Mouse (Mus musculus) embryonic facial prominence, embryonic 12.5 days (tissue): ENCODE data around the gene Cd3d. TPM values are rescaled to one million over a fixed set of nuclear protein-coding genes. Genes with fewer than 3 reads are reported as not detected.

Source experiments
- ATAC-seq: fragments of 200-750 bp; cut with Nextera tagmentation; 2 replicates; pipeline ENCODE4 v1.8.0; 2017; ENCODE audit not compliant: insufficient number of reproducible peaks, insufficient read depth, low FRiP score, low TSS enrichment
- H3K27ac ChIP-seq: fragments of 300-500 bp; sonication (generic); 2 replicates; pipeline ENCODE4 v1.5.1; 2016; ENCODE audit warnings: mild to moderate bottlenecking
- H3K27me3 ChIP-seq: fragments of 300-500 bp; sonication (generic); 2 replicates; pipeline ENCODE4 v1.6.1; 2016; ENCODE audit warnings: mild to moderate bottlenecking, moderate library complexity
- H3K36me3 ChIP-seq: fragments of 300-500 bp; sonication (generic); 2 replicates; pipeline ENCODE4 v1.6.1; 2016; ENCODE audit warnings: mild to moderate bottlenecking
- H3K4me1 ChIP-seq: fragments of 300-500 bp; sonication (generic); 2 replicates; pipeline ENCODE4 v1.6.1; 2016
- H3K4me2 ChIP-seq: fragments of 300-500 bp; sonication (generic); replicated peaks from 2 replicates; pipeline ENCODE4 v1.6.1; 2016; ENCODE audit warnings: mild to moderate bottlenecking, moderate library complexity
- H3K4me3 ChIP-seq: fragments of 300-500 bp; sonication (generic); 2 replicates; pipeline ENCODE4 v1.5.1; 2016; ENCODE audit warnings: mild to moderate bottlenecking
- H3K9ac ChIP-seq: fragments of 300-500 bp; sonication (generic); 2 replicates; pipeline ENCODE4 v1.6.1; 2016; ENCODE audit warnings: mild to moderate bottlenecking, moderate library complexity
- H3K9me3 ChIP-seq: fragments of 300-500 bp; sonication (generic); 2 replicates; pipeline ENCODE4 v1.6.1; 2016; ENCODE audit warnings: mild to moderate bottlenecking, moderate library complexity
- WGBS: fragments of 180-500 bp; shearing (Covaris S2); methylation state at CpG from one replicate; pipeline ENCODE4 v1.1.7; 2016; 5-methylcytosine and 5-hydroxymethylcytosine counted together
- polyA plus RNA-seq: library from polyadenylated mRNA; unstranded; fragments of >200 nt; fragmentation: Nextera tagmentation; extraction: Ambion mirVana; gene quantifications from 2 replicates; pipeline ENCODE4 v1.2.1, GENCODE M21; 2016

Cd3d gene
- polyA plus RNA-seq, 1 experiment from 2014 or later, result not detected

DNA sequence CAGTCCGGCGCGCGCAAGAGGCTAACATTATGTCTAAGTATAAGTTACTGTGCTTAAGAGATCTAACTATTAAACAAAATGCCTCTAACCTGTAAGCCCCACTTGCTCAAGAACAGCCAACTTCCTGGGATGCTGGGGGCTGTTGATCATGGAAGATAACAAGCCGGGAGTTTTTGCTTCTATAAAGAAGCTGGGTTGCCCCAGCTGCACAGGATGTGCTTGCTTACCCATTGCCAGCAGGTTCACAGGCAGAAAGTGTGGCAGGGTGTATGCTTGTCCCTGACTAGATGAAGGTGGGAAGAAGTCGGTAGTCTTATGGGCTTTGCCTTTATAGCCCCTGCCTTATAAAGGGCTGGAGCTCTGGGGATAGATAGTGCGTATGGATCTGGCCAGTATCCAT lies 15.0 kb downstream of the Cd3d start:
- WGBS, result 93% methylated on average over 7 of the region's 7 CpGs
- H3K27ac ChIP-seq, result no peak overlapping the region
- no peaks in the 10 kb centered on the region for H3K4me1 ChIP-seq
- H3K9me3 ChIP-seq, result no peaks in the 10 kb centered on the region
- ATAC-seq, result no peak
- no peak overlapping the region for H3K9ac ChIP-seq
- H3K27me3 ChIP-seq, result no peaks in the 10 kb centered on the region
- no peak overlapping the region for H3K4me2 ChIP-seq
- no peaks in the 10 kb centered on the region for H3K36me3 ChIP-seq
- no peak overlapping the region for H3K4me3 ChIP-seq

DNA sequence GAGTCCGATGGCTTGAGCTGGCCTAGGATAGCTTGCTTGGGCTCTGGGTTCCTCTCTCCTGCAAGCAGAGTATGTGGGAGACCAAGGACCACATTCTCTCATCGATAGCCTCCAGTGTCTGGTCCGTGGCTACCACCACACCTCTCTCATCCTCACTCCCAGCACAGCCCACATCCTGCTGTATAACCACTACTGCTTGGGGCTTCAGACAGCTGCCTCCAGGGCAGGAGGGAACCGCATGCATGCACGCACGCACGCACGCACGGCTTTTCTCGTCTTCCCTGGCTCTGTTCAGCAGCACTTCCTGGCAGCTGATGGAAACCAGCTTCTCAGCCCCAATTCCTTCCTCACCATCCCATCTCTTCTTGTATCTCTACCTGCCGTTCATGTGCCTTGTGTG lies 16.6 kb downstream of the Cd3d start:
- H3K9ac ChIP-seq, result no peak overlapping the region
- 68% methylated on average over 11 of the region's 11 CpGs for WGBS
- H3K4me1 ChIP-seq, result no peaks in the 10 kb centered on the region
- no peak for ATAC-seq
- H3K4me3 ChIP-seq, result no peak overlapping the region
- H3K4me2 ChIP-seq, result no peak overlapping the region
- no peaks in the 10 kb centered on the region for H3K27me3 ChIP-seq
- no peak overlapping the region for H3K27ac ChIP-seq
- H3K36me3 ChIP-seq, result no peaks in the 10 kb centered on the region
- no peaks in the 10 kb centered on the region for H3K9me3 ChIP-seq

DNA sequence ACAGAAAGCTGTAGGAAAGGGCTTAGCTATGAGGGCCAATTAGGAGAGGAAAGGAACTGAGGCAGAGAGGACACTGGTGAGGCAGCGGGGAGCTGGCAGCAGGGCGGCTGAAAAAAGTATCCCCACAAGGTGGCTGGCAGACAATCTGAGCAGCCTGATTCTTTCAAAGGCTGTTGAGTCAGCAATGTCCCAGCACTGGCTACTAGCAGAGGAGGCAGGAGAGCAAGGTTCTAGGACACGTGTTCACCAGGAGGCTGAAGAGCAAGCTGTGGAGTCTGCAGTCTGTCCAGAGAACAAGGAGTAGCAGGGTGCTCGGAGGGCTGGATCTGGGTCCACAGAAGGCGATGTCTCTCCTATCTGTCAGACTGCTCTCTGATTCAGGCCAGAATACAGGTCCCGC lies 17.6 kb downstream of the Cd3d start:
- Histone ChIP-seq H3K4me1 (no peaks in the 10 kb centered on the region), H3K36me3 (no peaks in the 10 kb centered on the region), H3K9me3 (no peaks in the 10 kb centered on the region), H3K4me3 (no peak overlapping the region), H3K4me2 (no peak overlapping the region), H3K27me3 (no peaks in the 10 kb centered on the region), H3K9ac (no peak overlapping the region), H3K27ac (no peak overlapping the region)
- 63% methylated on average over 6 of the region's 6 CpGs for WGBS
- no peak for ATAC-seq

DNA sequence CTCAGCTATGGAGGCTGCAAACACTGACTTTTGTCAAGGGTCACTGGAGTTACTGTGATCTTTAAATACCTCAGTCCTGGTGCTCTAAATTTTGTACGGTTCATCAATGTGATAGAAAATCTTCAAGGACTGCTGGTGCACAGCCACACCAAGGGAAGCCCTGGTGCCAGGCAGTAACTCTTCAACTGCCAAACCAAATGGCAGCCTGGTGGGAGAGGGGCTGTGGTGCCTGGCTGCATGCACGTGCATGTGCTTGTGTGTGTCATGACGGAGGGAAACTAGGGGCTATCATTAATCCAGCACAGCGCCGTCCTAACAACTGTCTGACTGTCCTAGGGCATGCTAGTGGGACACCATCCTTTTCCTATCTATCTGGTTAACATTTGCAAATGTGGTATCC lies 18.2 kb downstream of the Cd3d start:
- Histone ChIP-seq H3K4me1 (no peaks in the 10 kb centered on the region), H3K4me2 (no peak overlapping the region), H3K9me3 (no peaks in the 10 kb centered on the region), H3K4me3 (no peak overlapping the region), H3K36me3 (no peaks in the 10 kb centered on the region), H3K27ac (no peak overlapping the region), H3K9ac (no peak overlapping the region), H3K27me3 (no peaks in the 10 kb centered on the region)
- no peak for ATAC-seq
- 75% methylated on average over 5 of the region's 5 CpGs for WGBS

DNA sequence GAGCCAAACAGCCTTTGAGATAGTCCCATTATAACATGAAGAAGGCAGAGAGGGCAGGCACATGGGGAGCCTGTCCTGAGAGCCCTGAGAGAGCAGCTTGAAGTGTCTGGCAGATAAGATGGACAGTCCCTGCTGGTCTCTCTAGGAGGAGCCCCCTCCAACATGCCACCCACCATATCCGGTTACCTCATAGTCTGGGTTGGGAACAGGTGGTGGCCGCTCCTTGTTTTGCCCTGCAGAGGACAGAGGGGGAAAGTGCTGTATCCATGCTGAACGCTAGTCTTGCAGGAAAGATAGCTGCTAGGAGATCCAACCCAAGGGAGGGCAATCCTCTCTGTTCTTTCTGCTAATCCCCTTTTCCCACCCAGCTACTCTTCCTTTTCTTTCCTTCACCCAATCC lies 18.7 kb downstream of the Cd3d start:
- Histone ChIP-seq H3K27ac (no peak overlapping the region), H3K9me3 (no peaks in the 10 kb centered on the region), H3K9ac (no peak overlapping the region), H3K27me3 (no peaks in the 10 kb centered on the region), H3K4me3 (no peak overlapping the region), H3K4me2 (no peak overlapping the region), H3K36me3 (no peaks in the 10 kb centered on the region), H3K4me1 (no peaks in the 10 kb centered on the region)
- WGBS, result 72% methylated on average over 3 of the region's 3 CpGs
- no peak for ATAC-seq

DNA sequence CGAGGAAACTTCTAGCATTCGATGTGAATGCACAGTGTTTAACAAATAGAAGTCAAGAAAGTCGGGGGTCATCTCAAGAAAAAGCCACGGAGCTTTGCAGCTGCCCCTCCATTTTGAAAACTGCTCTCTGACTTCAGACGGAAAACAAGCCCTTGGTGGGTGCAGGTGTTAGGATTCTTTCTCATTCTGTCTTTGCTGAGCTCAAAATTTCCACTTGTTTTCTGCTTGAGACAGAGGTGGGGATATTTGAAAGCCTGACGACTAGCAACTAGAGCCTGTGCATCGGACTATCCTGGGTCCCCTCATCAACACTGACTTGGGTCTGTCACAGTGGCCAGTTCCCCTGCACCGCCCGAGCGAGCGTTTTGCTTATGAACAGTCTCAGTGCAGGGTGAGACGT lies 25.8 kb downstream of the Cd3d start:
- WGBS, result 74% methylated on average over 12 of the region's 12 CpGs
- Histone ChIP-seq H3K4me2 (no peak overlapping the region), H3K36me3 (no peaks in the 10 kb centered on the region), H3K9ac (no peak overlapping the region), H3K4me3 (no peak overlapping the region), H3K9me3 (no peaks in the 10 kb centered on the region), H3K27me3 (peaks cover 4% of the 10 kb centered on the region; the same call in 1 of the 2 replicates), H3K27ac (no peak overlapping the region), H3K4me1 (no peaks in the 10 kb centered on the region)
- ATAC-seq, result no peak

DNA sequence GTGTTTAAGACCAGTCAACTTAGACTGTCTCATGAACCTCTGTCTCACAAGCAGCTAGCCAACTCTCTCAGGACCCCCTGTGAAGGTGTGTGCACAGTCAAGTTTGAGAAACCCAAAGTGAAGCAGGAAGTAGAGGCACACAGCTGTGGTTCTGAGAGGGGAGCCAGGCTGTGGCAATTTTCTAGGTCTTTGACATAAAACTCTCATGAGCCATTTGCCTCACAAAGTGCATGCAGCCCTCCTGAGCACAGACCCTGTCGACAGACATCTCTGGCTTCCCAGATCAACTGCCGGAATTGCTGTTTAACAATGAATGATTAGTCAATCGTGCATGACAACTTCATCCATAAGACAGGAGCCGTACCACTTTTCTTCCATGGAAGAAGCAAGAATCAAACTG lies 26.8 kb downstream of the Cd3d start:
- Histone ChIP-seq H3K9me3 (no peaks in the 10 kb centered on the region), H3K27ac (no peak overlapping the region), H3K27me3 (peaks cover 4% of the 10 kb centered on the region; the same call in 1 of the 2 replicates), H3K4me3 (no peak overlapping the region), H3K4me2 (no peak overlapping the region), H3K9ac (no peak overlapping the region), H3K36me3 (no peaks in the 10 kb centered on the region), H3K4me1 (no peaks in the 10 kb centered on the region)
- WGBS, result 79% methylated on average over 4 of the region's 4 CpGs
- ATAC-seq, result no peak

DNA sequence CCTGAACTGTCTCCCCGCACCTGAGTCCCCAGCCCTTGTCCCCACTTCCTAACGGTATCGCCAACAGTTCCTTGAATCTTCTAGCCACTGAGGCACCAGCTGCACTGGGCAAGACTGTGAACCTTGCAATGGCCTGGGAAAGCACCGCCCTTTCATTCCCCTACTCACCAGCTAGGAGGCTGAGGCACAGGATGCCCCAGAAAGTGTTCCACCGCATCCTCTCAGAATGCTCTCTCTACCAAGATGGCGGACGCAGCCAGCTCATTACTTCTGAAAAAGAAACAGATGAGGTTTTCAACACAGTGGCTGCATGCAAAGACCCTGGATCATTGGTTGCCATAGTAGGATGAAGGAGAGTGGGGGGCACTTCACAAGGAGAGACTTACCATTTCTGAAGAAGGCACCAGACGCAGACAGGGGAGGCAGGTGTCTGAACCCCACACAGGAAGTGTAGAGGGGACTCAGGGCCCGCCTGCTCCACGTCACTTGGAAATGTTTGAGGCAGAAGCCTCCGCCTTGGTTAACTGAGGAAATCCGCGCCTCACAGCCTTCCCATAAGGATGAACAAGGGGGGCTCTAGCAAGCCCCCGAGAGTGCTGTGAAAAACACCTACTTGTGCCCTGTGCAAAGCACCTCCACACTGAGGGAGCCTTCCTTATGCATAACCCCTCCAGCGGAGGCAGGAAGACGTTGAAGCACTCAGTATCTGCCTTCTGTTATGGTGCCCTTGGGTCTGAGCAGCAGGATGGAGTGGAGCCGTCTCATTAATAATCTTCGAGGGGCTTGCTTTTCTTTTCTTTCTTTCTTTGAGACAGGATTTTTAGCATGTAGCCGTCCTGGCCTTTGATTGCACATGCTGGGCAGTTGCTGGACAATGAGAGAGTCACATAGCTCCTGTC lies 27.8 kb downstream of the Cd3d start, which contains the start of gene Cd3e:
TSS of gene Cd3e (minus strand) at position 448 of the 899 bp plus-strand sequence.
- no peak within 1 kb of the TSS for H3K27ac ChIP-seq
- no peaks in the 10 kb centered on the region for H3K9me3 ChIP-seq
- H3K4me1 ChIP-seq, result no peaks in the 10 kb centered on the region
- H3K4me2 ChIP-seq, result no peak within 1 kb of the TSS
- 86% methylated on average over 19 of the region's 19 CpGs for WGBS
- no peak for ATAC-seq
- H3K4me3 ChIP-seq, result no peak within 1 kb of the TSS
- peaks cover 4% of the 10 kb centered on the region; the same call in 1 of the 2 replicates for H3K27me3 ChIP-seq
- H3K9ac ChIP-seq, result no peak within 1 kb of the TSS
- no peaks in the 10 kb centered on the region for H3K36me3 ChIP-seq

DNA sequence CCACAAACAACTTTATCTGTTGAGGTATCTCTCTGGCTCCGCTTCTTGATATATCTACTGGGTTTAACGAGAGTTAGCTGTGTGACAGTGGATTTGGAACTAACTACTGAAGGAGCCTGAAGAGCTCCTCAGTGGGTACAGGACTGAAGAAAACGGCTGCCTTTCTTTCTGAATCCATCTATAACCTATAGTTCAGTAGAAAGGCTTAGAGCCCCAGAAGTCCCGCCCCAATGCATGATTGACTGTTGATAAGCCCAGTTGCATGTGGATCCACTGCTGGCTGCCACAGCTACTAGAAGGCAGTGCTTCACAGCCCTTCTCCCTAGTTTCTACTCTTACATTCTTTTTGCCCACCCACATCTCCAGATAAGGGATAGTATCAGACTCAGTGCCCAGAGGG lies 28.9 kb downstream of the Cd3d start:
- no peak overlapping the region for H3K9ac ChIP-seq
- H3K9me3 ChIP-seq, result no peaks in the 10 kb centered on the region
- H3K4me3 ChIP-seq, result no peak overlapping the region
- H3K4me2 ChIP-seq, result no peak overlapping the region
- H3K27me3 ChIP-seq, result peaks cover 4% of the 10 kb centered on the region; the same call in 1 of the 2 replicates
- WGBS, result 70% methylated on average over 4 of the region's 4 CpGs
- no peak overlapping the region for H3K27ac ChIP-seq
- no peaks in the 10 kb centered on the region for H3K36me3 ChIP-seq
- no peak for ATAC-seq
- H3K4me1 ChIP-seq, result no peaks in the 10 kb centered on the region

DNA sequence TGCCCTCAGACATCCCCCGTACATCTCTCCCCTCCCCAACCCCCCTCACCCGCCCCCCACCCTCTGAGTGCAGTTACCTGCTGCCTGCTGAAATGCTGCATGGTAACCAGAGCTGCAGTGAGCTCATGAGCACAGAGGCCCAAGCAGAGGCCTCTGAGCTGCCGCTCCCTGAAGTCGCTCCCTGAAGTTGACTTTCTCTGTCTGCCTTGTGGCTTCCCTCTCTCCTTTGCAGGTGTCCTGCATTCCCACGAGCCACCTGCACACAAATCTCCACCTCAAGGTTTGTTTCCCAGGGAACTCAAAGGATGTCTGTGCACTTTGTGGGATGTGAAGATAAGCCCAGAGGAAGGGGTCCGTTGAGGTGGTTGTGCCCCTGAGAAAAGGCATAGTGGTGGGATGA lies 29.7 kb downstream of the Cd3d start:
- Histone ChIP-seq H3K27ac (no peak overlapping the region), H3K4me2 (no peak overlapping the region), H3K36me3 (no peaks in the 10 kb centered on the region), H3K9ac (no peak overlapping the region), H3K27me3 (peaks cover 4% of the 10 kb centered on the region; the same call in 1 of the 2 replicates), H3K4me3 (no peak overlapping the region), H3K9me3 (no peaks in the 10 kb centered on the region), H3K4me1 (no peaks in the 10 kb centered on the region)
- WGBS, result 39% methylated on average over 6 of the region's 6 CpGs
- ATAC-seq, result no peak

DNA sequence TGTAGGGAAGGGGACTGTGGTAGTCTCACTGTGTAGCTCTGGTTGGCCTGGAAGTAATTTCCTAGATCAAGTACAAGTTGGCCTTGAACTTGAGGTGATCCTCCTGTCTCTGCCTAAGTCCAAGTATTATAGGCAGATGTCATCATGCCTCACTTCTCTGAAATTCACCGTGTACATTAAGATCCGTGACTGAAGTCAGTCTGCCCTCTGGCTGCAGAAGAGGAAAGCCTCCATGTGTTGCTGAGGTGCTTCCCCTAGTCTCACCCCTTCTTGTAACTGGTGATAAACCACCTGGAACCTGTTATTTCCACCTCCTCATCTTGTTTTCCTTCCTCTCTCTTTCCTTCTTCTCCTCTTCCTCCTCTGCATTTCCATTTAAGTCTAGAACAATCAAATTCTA lies 33.3 kb downstream of the Cd3d start:
- Histone ChIP-seq H3K4me1 (no peaks in the 10 kb centered on the region), H3K4me2 (no peak overlapping the region)
- 46% methylated on average over 2 of the region's 2 CpGs for WGBS

DNA sequence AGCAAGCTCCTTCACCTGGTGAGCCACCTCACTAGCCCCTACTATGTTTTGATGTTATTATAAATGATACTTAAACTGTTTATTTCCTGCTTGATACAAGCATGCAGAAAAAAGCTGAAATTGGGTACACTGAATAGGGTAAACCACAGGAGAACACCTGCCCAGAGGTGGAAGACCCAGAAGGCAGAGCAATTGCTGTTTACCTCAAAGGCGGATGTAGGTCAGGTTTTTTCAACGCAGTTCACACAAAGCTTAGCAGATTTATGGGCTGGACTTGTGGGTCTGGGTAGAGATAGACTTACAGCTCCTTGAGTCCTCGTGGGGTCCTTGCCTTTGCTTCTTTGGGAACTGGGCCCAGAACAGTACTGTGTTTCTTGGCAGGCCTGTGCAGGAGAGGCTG lies 34.3 kb downstream of the Cd3d start:
- ATAC-seq, result no peak
- WGBS, result 83% methylated on average over 3 of the region's 3 CpGs
- H3K4me3 ChIP-seq, result no peak overlapping the region

More for the DNA sequence above, 33.3 kb downstream of the Cd3d start:
- no peak overlapping the region for H3K4me3 ChIP-seq
- no peak overlapping the region for H3K27ac ChIP-seq
- no peaks in the 10 kb centered on the region; the same call in 1 of the 2 replicates for H3K27me3 ChIP-seq
- ATAC-seq, result no peak
- H3K36me3 ChIP-seq, result no peaks in the 10 kb centered on the region
- no peaks in the 10 kb centered on the region for H3K9me3 ChIP-seq
- H3K9ac ChIP-seq, result no peak overlapping the region

More for the DNA sequence above, 34.3 kb downstream of the Cd3d start:
- no peak overlapping the region for H3K27ac ChIP-seq
- H3K4me1 ChIP-seq, result no peaks in the 10 kb centered on the region
- no peak overlapping the region for H3K4me2 ChIP-seq
- no peaks in the 10 kb centered on the region for H3K36me3 ChIP-seq
- H3K9me3 ChIP-seq, result no peaks in the 10 kb centered on the region
- no peaks in the 10 kb centered on the region; the same call in 1 of the 2 replicates for H3K27me3 ChIP-seq
- H3K9ac ChIP-seq, result no peak overlapping the region
